Mouse (Mus musculus) adrenal gland, postnatal 4 days (tissue): ENCODE data around the gene Rps21. TPM values are rescaled to one million over a fixed set of nuclear protein-coding genes. Genes with fewer than 3 reads are reported as not detected.
"Not testable (repeated sequence)": the region's sequence is repeated elsewhere in the genome, so short reads cannot be mapped to it uniquely, and the experiment has no call there.

Source experiments
- DNase-seq, 2 experiments: peaks; one replicate each; pipeline ENCODE4 v3.0.0; 2021 to 2022; ENCODE audit warnings: low spot score in 2 of 2, mixed read lengths in 2 of 2
- total RNA-seq, 2 experiments: library from RNA; stranded (reverse); gene quantifications; 2 replicates each; pipeline ENCODE4 v1.2.3; 2021

Gene Rps21
- total RNA-seq, 2 experiments from 2014 or later: 1,005 to 1,051 TPM

DNA sequence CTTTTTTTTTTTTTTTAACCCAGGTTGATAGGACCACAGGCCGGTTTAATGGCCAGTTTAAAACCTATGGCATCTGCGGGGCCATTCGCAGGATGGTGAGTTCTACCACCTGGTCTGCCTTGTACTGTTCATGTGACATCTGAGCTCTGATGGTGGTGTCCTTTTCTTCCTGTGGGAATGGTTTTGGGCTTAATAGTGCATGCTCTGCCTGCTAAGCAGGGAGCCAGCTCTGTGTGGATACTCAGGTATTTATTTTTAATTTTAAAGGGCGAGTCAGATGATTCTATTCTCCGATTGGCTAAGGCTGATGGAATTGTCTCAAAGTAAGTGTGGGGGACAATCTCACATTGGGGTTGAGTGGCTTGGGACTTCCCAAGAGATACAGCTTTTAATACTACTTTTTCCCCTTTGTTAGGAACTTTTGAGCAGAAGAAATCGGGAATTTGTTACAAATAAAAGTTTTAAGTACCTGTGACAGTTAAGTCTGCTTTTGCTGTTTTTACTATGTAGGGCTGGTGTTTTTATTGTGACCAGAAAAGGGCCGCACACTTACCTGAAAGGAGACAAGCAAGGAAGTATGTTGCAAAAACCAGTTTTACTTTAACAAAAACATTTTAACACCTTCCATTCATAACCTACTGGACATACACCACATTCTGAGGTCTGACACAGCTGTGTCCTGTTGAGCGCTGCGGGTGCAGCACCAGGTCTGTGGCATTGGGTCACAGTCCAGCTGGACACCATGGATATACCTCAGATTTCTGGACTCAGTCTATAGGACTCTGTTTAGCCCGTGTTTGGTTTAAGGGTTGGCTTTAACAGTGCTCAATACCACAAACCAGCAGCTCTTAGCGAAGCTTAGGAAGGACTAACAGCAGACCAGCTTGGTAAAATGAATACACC is 1.0 kb downstream of the Rps21 start:
- DNase-seq: no peak

DNA sequence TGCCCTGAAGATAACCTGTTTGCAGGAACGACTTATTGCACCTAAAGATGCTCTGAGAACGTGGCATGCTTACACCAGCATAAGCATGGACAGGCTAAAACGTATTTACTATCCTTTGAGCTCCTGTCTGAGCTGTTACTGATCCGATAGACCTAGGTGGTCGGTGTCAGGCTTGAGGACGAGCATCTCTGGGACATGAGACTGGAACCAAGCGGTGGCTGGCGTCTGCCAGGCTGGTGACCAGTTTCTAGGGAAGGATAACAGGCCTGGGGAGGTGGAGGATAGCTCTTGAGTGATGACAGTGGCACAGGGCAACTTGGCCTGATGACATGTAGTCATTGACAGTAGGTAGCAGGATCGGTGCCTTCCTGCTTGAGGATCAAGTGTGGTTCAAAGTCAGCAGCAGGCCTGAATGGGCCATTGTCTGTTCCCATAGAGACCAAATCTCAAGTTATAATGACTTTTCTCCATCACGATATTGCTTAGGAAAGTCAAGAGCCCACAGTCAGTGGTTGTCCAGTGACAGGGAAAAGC is 1.8 kb downstream of the Rps21 start:
- not testable (repeated sequence) for DNase-seq

DNA sequence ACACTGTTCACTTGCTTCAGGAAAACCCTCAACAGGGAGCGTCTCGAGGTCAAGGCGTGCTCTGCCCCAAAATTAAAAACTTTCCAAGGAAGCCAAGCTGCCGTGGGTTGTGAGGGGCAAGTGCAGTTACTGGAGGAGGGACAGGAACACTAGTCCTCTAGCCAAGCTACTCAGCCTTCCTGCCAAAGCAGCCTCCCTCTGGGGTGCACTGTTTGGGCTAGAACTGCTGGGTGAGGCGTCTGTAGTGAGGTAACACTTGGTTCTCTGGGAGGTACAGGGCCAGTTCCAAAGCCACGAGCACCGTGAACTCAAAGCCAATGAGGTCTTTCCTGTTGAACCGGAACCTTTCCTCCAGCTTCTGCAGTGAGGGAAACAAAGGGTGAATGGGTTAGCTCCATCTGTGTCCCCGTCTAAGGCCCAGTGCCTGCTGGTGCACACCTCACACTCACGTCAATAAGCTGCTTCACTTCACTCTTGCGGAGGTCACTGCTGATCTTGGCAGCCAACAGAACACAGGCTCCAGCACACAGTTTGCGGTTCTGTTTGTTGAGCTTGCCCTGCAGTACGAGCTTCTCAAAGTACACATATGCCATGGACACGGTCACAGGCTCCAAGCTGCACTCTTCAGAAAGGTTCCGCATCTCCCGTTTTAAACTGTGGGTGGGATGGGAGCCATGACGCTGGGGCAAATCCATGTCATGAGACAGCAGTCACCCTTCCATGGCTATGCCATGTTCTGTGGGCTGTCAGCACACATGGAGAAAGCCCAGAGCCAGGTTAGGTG is 2.8 kb downstream of the Rps21 start:
- DNase-seq: not testable (repeated sequence)

DNA sequence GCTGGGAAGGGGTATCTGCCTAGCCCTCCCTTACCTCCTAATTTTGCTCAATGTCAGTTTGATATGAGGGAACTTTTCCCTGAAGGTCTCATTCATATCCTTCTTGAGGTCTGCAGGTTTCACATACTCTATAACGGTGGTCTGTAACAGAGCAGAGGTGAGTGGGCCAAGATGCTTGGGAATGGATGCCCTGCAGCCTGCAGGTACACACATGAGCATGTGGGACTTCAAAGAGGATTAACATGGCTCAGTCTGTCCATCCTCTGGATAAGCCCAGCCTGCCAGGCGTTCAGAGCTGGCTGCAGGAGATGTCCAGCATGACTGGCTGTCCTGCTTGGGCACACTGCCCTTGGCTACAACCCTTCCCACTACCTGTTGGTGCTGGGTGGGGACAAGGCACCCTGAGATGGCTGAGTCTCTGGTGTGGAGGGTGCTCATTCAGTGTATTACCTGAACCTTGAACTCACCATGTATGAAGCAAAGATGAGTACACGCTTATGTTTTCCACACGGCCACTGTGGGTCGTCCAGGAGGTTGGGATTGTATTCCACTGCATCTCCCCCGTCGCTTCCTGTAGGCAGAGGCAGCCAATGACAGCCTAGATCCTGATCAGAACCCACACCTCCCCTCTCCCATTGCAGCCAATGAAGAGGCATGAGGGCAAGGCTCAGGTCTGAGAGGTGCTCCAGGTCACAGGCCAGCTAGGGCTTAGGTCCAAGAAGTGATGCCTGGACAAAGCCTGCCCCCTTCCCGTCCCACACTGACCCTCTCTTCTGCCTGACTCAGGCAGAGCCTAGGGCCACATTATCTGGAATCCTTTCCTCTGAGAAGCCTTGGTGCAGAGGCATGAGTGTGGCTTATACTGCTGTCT is 3.7 kb downstream of the Rps21 start:
- no peak for DNase-seq

DNA sequence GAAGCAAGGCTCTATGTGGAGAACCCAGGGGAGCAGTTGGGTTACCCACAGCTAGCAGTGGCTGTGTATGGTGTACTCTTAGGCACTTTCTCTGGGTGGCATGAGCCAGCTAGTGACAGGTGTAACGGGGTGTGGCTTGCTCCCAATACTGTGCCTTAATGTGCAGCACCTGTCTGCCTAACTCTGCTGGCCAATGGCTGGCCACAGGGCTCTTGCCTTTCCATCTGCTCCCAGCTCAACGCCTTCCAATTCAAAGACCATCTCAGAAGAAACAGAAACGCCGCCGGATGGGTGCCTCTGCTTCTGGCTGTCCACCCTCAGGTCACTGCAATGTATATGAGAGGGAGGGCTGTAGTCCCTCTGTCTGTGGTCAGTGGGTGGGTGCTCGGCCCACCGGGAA is 4.7 kb downstream of the Rps21 start:
- no peak for DNase-seq

DNA sequence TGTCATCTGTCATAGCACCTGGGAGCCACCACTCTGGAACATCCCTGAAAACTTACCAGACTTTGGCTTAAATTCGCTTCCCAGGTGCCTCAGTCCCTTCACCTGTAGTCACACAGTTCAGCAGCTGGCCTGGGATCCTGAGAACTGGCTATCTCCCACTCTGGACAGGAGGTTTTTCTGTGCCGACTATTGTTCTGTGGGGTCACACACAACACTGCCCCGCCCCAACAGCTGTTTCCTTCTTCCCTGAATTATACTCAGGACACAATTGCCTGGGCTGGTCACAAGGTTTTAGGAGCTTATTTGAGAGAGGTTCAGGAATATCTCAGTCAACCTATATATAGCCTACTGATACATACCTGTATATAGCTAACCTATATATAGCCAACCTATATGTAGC is 5.3 kb downstream of the Rps21 start:
- no peak for DNase-seq

DNA sequence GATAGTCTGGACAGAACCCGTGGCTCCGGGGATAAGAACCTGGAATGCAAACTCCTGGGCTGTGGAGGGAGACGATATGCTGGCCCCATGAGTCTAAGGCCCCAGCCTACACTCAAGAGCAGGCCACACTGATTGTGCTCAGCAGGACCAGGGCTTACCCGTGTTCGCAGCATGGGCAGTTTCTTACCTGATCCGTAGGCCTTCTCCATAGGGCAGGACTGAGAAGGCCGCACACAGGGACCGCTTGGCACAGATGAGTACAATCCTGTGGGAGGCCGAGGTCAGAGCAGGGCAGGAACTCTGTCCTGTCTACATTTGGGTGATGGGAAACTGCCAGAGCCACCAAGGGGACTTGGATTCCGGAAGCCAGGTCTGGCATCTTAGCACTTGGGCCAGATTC is 5.7 kb downstream of the Rps21 start:
- DNase-seq: no peak

DNA sequence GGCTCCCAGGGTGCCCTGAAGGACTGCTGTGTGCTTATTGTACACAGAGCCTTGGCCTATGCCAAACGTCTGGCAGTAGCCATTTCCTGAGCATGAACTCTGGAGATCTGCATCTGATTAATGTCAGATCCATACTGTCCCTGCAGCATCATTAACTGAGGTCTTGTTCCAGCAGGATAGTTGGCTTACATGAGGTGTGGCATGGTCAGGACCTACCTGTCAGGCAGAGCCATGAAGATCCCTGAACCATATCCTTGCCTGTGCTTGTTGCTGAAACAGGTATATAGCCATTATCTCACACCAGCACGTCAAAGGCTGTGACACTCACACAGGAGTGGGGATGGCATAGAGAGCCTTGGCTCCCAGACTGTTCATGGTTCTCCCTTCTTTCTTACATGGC is 10.8 kb downstream of the Rps21 start:
- DNase-seq: no peak

DNA sequence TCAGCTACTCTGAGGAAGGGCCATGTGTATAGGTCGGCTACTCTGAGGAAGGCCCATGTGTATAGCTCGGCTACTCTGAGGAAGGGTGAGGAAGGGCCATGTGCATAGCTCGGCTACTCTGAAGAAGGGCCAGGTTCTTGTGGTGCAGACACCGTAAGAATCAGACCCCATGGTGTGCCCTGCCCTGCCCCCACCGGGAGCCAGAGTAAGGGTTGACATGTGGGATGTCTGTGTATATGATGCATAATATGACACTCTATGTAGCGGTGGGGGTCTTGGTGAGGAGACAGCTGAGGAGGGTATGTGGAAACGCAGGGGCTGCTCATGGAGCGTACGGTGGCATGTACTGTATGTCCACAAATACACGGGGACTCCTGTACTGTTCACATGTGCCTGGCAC is 12.2 kb downstream of the Rps21 start:
- DNase-seq: no peak

DNA sequence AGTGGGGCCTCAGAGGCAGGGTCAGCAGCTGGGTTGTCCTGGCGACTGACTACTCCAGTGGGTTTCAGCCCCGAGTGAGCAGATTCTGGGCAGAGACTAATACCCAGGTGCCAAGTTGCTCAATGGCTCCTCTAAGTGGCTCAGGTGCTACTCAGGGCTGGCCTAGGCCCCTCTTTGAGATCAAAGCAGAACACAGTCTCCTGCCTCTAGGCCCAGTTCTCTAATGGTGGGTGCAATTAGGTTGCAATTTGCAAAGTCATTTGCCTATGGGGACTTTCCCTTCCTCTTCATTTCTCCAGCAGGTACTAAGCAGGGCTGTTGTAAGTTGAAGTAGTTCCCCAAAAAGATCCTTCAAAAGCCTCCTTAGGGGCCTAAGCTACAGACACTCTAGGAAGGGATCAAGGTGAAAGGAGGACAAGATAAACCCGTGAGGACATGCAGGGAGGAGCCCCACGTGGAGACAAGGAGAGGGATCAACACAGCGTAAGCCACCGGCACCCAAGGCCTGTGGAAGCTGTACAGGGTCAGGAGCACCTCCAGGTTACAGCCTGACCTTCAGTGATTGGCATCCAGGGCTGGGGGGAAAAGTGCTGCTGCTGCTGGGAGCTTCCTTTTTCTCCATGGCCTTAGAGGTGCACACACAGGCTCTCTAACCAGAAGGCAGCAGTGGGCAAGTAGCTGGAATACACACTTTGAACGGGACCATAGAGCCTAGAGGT is 13.5 kb downstream of the Rps21 start:
- no peak for DNase-seq

DNA sequence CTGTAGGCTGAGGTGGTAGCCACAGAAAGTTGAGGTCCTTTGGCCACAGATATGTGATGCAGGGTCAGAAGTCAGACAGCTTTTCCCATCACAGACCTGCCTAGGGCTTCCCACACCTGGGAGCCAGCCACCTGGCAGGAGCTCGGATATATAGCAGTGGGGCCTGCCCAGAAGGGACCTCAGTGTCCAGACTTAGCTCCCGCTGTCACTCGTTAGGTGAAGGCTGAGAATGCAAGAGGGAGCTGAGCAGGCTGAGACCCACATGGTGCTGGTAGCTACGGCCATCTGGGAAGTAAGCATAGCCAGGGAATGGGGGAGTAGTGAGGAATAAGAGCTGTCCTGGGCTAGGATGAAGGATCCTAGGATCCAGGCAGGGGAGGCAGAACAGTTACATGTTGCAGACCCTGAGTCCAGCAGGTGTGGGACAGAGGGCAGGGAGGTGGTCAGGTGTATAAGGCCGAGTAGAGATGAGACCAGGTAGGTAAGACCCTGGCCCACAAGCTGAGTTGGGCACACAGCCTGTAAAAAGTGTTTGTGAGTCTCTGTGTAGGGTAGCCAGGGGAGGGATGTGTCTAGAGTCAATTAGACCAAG is 14.7 kb downstream of the Rps21 start:
- no peak for DNase-seq

DNA sequence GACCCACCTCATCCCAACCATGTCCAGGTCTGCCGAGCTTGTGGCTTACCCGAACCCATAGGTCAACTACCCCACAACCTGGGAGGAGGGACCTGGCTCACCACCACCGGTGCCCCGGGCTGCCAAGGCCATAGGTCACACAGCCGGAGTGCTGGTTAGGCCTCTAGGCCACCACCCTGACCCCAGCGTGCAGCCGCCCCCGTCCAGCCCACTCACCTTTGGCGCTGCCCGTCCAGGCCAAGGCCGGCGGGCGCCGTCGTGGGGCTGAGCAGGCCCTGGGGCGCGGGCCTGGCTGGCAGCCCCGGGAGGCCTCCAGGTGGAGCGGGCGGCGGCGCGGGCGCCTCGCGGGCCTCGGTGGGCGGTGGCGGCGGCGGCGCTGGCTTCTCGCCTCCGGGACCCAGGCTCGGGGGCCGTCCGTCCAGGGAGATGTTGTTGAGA is 15.7 kb downstream of the Rps21 start:
- no peak for DNase-seq

DNA sequence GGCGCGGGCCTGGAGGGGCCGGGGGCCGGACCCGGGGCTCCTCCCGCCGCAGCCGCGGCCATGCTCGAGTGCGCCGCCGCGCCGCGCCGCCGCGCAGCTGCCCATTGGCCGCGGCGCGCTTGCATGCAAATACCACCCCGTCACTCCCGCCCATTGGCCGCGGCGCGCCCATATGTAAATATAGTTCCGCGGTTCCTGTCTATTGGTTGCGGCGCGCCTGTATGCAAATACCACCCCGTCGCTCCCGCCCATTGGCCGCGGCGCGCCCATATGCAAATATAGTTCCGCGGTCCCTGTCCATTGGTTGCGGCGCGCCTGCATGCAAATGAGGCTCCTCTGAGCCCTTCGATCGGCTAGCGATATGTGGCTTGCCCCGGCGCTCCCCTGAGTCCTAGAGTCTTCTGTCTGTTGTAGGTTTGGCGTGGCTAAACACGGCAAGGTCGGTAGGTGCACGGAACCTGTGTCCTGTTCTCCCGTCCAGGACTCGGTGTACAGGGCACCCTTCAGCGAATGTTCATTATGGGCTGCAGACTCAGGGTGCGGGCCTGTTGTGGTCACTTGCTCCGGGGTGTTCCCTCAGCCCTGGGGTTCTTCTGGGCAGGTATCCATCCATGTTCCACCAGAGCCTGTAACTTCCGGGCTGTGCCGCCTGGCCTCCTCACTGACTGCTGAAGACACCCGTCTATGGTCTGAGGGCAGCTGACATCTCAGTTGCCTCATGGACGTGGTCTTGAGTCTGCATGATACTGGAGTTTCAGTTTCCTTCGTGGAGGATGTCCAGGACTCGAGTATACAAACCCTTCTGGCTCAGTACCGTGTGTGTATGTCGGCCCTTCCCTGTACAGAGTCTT is 16.4 kb downstream of the Rps21 start, which contains the start of gene Cables2:
TSS of gene Cables2 (minus strand) at position 103 of the 851 bp plus-strand sequence.
- peak; percentile 70 to 88 for DNase-seq

DNA sequence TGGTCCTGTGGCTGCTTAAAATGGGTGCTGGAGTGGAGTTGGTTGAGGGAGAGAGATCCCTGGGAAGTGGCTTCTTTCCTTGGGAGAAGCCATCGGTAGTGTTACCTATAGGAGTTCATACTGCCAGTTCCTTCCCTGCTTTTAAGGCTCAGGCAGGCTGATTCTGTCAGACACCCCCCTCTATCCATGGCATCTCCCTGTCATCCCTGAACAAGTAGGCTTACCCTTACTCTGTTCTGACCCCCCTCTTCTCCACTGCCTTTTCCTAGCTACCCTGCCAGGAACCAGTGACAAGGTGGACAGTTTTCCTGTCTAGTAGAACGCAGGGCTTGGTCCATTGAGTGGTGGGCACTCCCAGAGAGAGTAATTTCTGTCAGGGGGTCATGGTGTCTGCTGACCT is 17.3 kb downstream of the Rps21 start:
- DNase-seq: no peak

DNA sequence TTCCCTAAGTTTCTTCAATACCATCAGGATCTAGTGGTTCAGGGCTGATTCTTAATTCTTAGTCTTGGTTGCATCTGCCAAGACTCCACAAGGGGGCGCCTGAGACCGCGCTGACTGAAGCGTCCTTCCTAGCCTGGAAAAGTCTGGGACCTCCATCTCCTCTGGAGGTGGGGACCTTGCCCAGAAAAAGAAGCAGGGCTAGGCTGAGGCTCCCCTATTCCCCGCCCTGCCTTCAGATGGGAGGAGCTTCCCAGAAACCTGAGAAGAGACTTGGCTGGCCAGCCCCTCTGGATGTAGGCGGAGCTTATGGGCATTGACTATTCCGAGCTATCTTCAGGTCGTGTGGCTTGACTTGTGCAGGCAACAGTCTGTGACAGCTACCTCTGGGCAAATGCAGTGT is 18.7 kb downstream of the Rps21 start:
- DNase-seq: peak; percentile 52 to 68

DNA sequence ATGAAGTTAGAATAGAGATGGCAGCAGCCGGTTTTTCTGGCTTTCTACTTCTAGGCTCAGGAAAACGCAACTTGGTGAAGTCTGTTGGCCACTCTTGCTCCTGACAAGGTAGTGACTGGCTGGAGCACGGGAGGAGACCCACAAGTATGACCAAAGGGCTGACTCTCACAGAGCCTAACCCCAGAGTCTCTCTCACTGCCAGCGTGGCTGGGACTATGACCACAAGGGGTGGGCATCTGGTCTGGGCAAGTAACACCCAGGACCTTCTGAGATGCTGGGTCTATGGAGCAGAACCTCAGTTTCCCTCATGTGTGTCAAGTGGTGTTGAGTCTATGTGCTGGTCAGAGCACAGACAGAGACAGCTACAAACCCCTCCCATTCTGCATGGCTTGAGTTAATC is 19.2 kb downstream of the Rps21 start:
- no peak for DNase-seq

DNA sequence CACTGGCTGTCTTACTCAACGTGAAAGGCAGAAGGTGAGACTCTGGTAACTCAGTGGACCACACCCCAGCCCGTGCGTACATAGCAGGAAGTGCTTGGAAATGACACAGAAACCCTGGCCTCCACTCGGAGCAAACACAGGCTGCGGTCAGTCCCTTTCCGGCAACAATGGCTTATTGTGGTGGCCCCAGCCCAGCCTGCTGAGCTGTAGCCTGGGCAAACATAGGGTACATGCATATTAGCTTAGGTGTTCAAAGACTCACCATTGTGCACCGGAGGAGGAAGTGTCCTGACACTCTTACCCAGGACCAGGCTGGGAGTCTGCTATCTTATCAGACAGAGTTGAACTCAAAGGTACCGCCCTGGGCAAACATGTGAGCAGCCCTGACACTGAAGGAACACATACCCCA is 19.7 kb downstream of the Rps21 start:
- no peak for DNase-seq

DNA sequence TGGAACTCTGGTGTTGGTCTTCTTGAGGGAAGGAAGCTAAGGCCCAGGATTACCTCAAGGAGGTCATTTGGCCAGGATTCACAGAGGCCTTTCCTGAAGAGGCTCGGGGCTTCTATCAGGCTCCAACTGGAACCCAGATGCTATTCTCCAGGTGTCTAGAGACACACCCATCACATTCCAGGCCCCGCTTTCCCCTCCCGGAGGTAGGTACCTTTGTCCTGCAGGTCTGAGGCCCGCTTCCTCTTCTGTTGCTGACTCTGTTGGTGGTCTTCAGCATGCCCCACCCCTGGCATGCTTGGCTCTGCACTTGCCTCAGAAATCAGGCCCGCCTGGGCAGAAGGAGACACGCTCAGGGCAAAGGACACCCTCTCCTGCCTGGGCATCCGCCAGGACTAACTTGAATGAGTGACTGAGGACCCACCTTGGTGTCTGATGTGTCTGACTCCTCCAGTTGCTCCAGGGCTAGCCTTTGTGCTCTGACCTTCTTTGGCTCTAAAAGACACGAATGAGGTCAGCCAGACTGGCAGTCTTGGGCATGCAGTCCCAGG is 20.7 kb downstream of the Rps21 start:
- DNase-seq: no peak

DNA sequence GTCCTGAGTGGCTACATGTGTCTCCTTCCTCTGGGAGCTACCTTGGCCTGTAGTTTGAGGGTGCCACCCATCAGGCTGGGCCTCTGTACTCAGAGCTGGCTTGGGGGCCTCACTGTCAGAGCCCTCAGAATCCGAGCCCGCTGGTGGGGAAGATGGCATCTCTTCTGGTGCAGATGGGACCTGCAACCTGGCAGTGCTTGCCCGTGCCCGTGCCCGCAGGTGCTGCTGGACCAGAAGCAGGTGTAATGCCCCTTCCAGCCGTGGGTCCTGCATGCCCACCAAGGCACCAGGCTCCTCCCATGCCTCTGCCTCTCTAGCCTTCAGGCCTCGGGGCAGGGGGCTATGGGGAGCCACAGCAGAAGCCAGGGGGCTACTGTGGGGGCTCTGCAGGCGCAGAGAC is 22.1 kb downstream of the Rps21 start:
- DNase-seq: no peak
